ENCODE assay signal across 7 mouse cellular contexts in the genomic region with DNA sequence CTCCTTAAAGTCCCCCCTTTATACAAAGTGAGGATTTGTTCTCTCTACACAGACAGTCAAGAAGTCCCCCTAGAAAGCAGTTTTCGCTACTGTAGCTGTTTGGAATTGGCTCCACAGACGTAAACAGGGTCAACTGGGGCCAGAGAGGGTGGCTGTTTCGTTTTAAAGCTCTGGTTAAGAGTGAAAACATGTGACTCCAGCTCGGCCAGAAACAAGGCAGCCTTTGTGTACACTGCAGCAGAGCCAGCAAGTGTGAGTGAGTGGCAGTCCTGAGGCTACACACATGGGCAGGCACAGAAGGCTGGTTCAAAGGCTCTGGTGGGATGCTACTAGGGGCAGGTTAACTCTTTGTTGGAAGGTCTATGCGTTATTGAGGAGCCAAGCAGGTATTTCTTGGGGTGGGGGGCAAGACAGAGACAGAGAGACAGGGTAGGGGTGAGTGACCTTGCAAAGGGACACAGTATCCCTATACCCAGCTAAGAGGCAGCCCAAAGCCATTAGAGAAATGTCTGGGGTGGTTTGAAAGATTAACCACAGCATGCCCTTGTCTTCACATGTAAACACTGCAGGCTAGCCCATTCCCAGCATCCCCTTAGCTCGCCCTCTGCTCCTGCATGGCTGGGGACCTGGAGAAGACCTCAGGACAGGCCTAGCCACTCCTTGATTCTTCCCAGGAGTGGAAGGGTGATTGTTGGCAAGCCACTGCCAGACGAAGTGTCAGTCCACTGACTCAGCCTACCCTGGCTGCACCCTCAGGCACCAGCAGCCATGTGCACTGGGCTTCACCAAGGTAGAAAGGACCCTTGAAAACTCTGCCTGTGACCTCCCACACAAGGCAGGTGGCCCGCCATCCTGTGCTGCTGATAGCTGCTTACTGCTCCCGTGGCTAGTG. TPM values are rescaled to one million over a fixed set of nuclear protein-coding genes. Genes with fewer than 3 reads are reported as not detected.
DNase-seq lines count a peak whose midpoint lies in the region; ATAC-seq lines count a peak whose summit lies in the region.

No protein-coding gene starts in this region.

- H3K4me3 ChIP-seq in hindbrain, embryonic 16.5 days (ENCODE audit: low read length): no peak overlapping the region
- no peak overlapping the region for H3K4me3 ChIP-seq in limb, embryonic 15.5 days
- H3K4me3 ChIP-seq in midbrain, embryonic 14.5 days (replicated peaks; ENCODE audit: low read depth, low read length): no peak overlapping the region

- no peak overlapping the region for H3K4me2 ChIP-seq in hindbrain, embryonic 16.5 days (ENCODE audit: low read length)
- no peak overlapping the region for H3K4me2 ChIP-seq in limb, embryonic 15.5 days
- H3K4me2 ChIP-seq in midbrain, embryonic 14.5 days (ENCODE audit: low read length): no peak overlapping the region

- H3K9ac ChIP-seq in hindbrain, embryonic 16.5 days (ENCODE audit: low read depth, low read length): no peak overlapping the region
- no peak overlapping the region for H3K9ac ChIP-seq in limb, embryonic 15.5 days
- no peak overlapping the region for H3K9ac ChIP-seq in midbrain, embryonic 14.5 days (replicated peaks; ENCODE audit: low read length)

- H3K9me3 ChIP-seq in hindbrain, embryonic 16.5 days (ENCODE audit: control insufficient read depth, low read length): no peaks in the 10 kb centered on the region
- H3K9me3 ChIP-seq in limb, embryonic 15.5 days: no peaks in the 10 kb centered on the region
- no peaks in the 10 kb centered on the region for H3K9me3 ChIP-seq in midbrain, embryonic 14.5 days (ENCODE audit: control insufficient read depth, low read length)

- no peaks in the 10 kb centered on the region for H3K36me3 ChIP-seq in hindbrain, embryonic 16.5 days (ENCODE audit: control insufficient read depth, insufficient read depth, low read length)
- no peaks in the 10 kb centered on the region for H3K36me3 ChIP-seq in limb, embryonic 15.5 days
- H3K36me3 ChIP-seq in midbrain, embryonic 14.5 days (ENCODE audit: control insufficient read depth, insufficient read depth, low read length): no peaks in the 10 kb centered on the region

- peak; percentile 97 for ATAC-seq in hindbrain, embryonic 16.5 days
- ATAC-seq in limb, embryonic 15.5 days (ENCODE audit: insufficient number of reproducible peaks, low FRiP score, low TSS enrichment, low read depth): peak; percentile 82
- ATAC-seq in midbrain, embryonic 14.5 days (ENCODE audit: low FRiP score, low TSS enrichment): no peak

- no peaks in the 10 kb centered on the region for H3K27me3 ChIP-seq in hindbrain, embryonic 16.5 days (replicated peaks; ENCODE audit: control insufficient read depth, insufficient read depth, low read length)
- no peaks in the 10 kb centered on the region for H3K27me3 ChIP-seq in limb, embryonic 15.5 days
- no peaks in the 10 kb centered on the region for H3K27me3 ChIP-seq in midbrain, embryonic 14.5 days (ENCODE audit: control insufficient read depth, insufficient read depth, low read length)

- peaks cover 6% of the 10 kb centered on the region; the same call in 1 of the 2 replicates for H3K4me1 ChIP-seq in hindbrain, embryonic 16.5 days (ENCODE audit: control insufficient read depth, insufficient read depth, low read depth, low read length)
- peaks cover 29% of the 10 kb centered on the region for H3K4me1 ChIP-seq in limb, embryonic 15.5 days
- H3K4me1 ChIP-seq in midbrain, embryonic 14.5 days (ENCODE audit: control insufficient read depth, insufficient read depth, low read length): peaks cover 6% of the 10 kb centered on the region; the same call in 1 of the 2 replicates

- peak; percentile 81 for DNase-seq in 3T3-L1 (ENCODE audit: low read depth, low spot score)
- peak; percentile 82 for DNase-seq in Muller cell, postnatal 12 days (ENCODE audit: inconsistent ontology term)
- DNase-seq in frontal cortex, adult 2 months (ENCODE audit: extremely low spot score in 1 of 2, low spot score in 1 of 2): peak; percentile 37 to 52
- peak; percentile 59 for DNase-seq in midbrain, embryonic 14.5 days
- DNase-seq in cerebellum, adult 11 months: no peak

- 38% methylated on average over 9 of the region's 9 CpGs for WGBS in hindbrain, embryonic 16.5 days
- WGBS in limb, embryonic 15.5 days: 35% methylated on average over 9 of the region's 9 CpGs
- 49% methylated on average over 9 of the region's 9 CpGs for WGBS in midbrain, embryonic 14.5 days

- H3K27ac ChIP-seq in hindbrain, embryonic 16.5 days (ENCODE audit: low read depth, low read length): 0 out of 2 replicates have a peak overlapping the region, but pooled peaks have one; percentile 3
- H3K27ac ChIP-seq in limb, embryonic 15.5 days: peak overlapping the region; percentile 69
- H3K27ac ChIP-seq in midbrain, embryonic 14.5 days (replicated peaks; ENCODE audit: low read depth, low read length): peak overlapping the region; percentile 38

RNA-seq across cellular contexts. Expression of a gene that starts 29.2 kb away (rescaled TPM):
- 2.4 and 3.8 TPM in 2 replicates for polyA plus RNA-seq in frontal cortex, adult 2 months (2012; rRNA removed)
- polyA plus RNA-seq in hindbrain, embryonic 16.5 days (2015; fragmentation: Nextera tagmentation; extraction: Ambion mirVana): 1.6 and 1.9 TPM in 2 replicates
- polyA plus RNA-seq in limb, embryonic 15.5 days (2015; fragmentation: Nextera tagmentation; extraction: Ambion mirVana): 3.8 and 5.9 TPM in 2 replicates
- polyA plus RNA-seq in midbrain, embryonic 14.5 days (2014; fragmentation: Nextera tagmentation; extraction: Ambion mirVana): 1.9 and 2.8 TPM in 2 replicates

RNA-seq across cellular contexts. Expression of a gene that starts 40.8 kb away (rescaled TPM):
- polyA plus RNA-seq in frontal cortex, adult 2 months (2012; rRNA removed): 232 and 234 TPM in 2 replicates
- 315 and 340 TPM in 2 replicates for polyA plus RNA-seq in hindbrain, embryonic 16.5 days (2015; fragmentation: Nextera tagmentation; extraction: Ambion mirVana)
- polyA plus RNA-seq in limb, embryonic 15.5 days (2015; fragmentation: Nextera tagmentation; extraction: Ambion mirVana): 235 and 240 TPM in 2 replicates
- polyA plus RNA-seq in midbrain, embryonic 14.5 days (2014; fragmentation: Nextera tagmentation; extraction: Ambion mirVana): 327 and 366 TPM in 2 replicates

Comparison
In these comparisons a context has a peak if more than half of its experiments do, and no peak if none do; other contexts are left out.
1. H3K27ac ChIP-seq: peak in every context shown above with its lines; median percentile 69 in limb, embryonic 15.5 days; 38 in midbrain, embryonic 14.5 days; 3 in hindbrain, embryonic 16.5 days.